Mouse (Mus musculus) intestine, embryonic 16.5 days (tissue): Measurements from ENCODE around the gene Caprin2. TPM values are rescaled to one million over a fixed set of nuclear protein-coding genes. Genes with fewer than 3 reads are reported as not detected.
"Not testable (repeated sequence)": the region's sequence is repeated elsewhere in the genome, so short reads cannot be mapped to it uniquely, and the experiment has no call there.

Experiments used
- ATAC-seq: fragments of 200-750 bp; cut with Nextera tagmentation; 2 replicates; pipeline ENCODE4 v1.8.0; 2017; ENCODE audit warnings: moderate TSS enrichment, moderate library complexity
- H3K27ac ChIP-seq: fragments of 300-500 bp; sonication (generic); 2 replicates; pipeline ENCODE4 v1.5.1; 2014; ENCODE audit warnings: mild to moderate bottlenecking, low read length
- H3K27me3 ChIP-seq: fragments of 300-500 bp; sonication (generic); replicated peaks from 2 replicates; pipeline ENCODE4 v1.6.1; 2014; ENCODE audit warnings: low read length, control low read depth, mixed read lengths; ENCODE audit not compliant: control insufficient read depth, insufficient read depth
- H3K36me3 ChIP-seq: fragments of 300-500 bp; sonication (generic); 2 replicates; pipeline ENCODE4 v1.6.1; 2014; ENCODE audit warnings: low read length, control low read depth; ENCODE audit not compliant: control insufficient read depth, insufficient read depth
- H3K4me1 ChIP-seq: fragments of 300-500 bp; sonication (generic); 2 replicates; pipeline ENCODE4 v1.6.1; 2014; ENCODE audit warnings: low read length, control low read depth, mixed read lengths; ENCODE audit not compliant: control insufficient read depth, insufficient read depth
- H3K4me2 ChIP-seq: fragments of 300-500 bp; sonication (generic); 2 replicates; pipeline ENCODE4 v1.6.1; 2014; ENCODE audit warnings: low read depth, low read length, control low read depth
- H3K4me3 ChIP-seq: fragments of 300-500 bp; sonication (generic); 2 replicates; pipeline ENCODE4 v1.5.1; 2014; ENCODE audit warnings: mild to moderate bottlenecking, low read length
- H3K9ac ChIP-seq: fragments of 300-500 bp; sonication (generic); 2 replicates; pipeline ENCODE4 v1.6.1; 2014; ENCODE audit warnings: low read depth, low read length
- H3K9me3 ChIP-seq: fragments of 300-500 bp; sonication (generic); 2 replicates; pipeline ENCODE4 v1.6.1; 2016; ENCODE audit warnings: low read length, control low read depth; ENCODE audit not compliant: control insufficient read depth
- WGBS: fragments of 180-500 bp; shearing (Covaris S2); extraction: QIAGEN DNeasy Blood & Tissue Kit; methylation state at CpG from one replicate; pipeline ENCODE4 v1.1.7; 2014; 5-methylcytosine and 5-hydroxymethylcytosine counted together
- polyA plus RNA-seq: library from polyadenylated mRNA; unstranded; fragments of >200 nt; fragmentation: Nextera tagmentation; extraction: Ambion mirVana; gene quantifications from 2 replicates; pipeline ENCODE4 v1.2.1, GENCODE M21; 2015

Caprin2 gene
- polyA plus RNA-seq, result 12.1 and 14.1 TPM in 2 replicates

GRCm38 (mm10) chr6:148895773-148896506, at the start of gene Caprin2:
Gene Caprin2 (minus strand): TSS chr6:148896237.
- no peaks in the 10 kb centered on the region for H3K9me3 ChIP-seq
- no peaks in the 10 kb centered on the region for H3K27me3 ChIP-seq
- WGBS, result under 1% methylated on average over 65 of the region's 65 CpGs
- H3K4me1 ChIP-seq, result no peaks in the 10 kb centered on the region
- ATAC-seq, result peak; percentile 99
- H3K9ac ChIP-seq, result peak within 1 kb of the TSS; percentile 84
- H3K27ac ChIP-seq, result peak within 1 kb of the TSS; percentile 65
- H3K4me3 ChIP-seq, result peak within 1 kb of the TSS; percentile 75
- H3K36me3 ChIP-seq, result no peaks in the 10 kb centered on the region
- peak within 1 kb of the TSS; percentile 89 for H3K4me2 ChIP-seq

- under 1% methylated on average over 89 of the region's 92 CpGs for WGBS
- H3K4me1 ChIP-seq, result peaks cover 13% of the 10 kb centered on the region
- peak; percentile 72 for ATAC-seq
Measured at GRCm38 (mm10) chr6:148944767-148945508, 48.9 kb upstream of the Caprin2 start.

GRCm38 (mm10) chr6:148944344-148944766, 48.3 kb upstream of the Caprin2 start:
- peak; percentile 35 for ATAC-seq
- Histone ChIP-seq H3K4me1 (peaks cover 13% of the 10 kb centered on the region), H3K9me3 (no peaks in the 10 kb centered on the region), H3K9ac (peak overlapping the region; percentile 97), H3K4me2 (peak overlapping the region; percentile 72), H3K27me3 (no peaks in the 10 kb centered on the region), H3K4me3 (peak overlapping the region; percentile 95), H3K36me3 (no peaks in the 10 kb centered on the region), H3K27ac (peak overlapping the region; percentile 96)
- WGBS, result under 1% methylated on average over 30 of the region's 30 CpGs

More at GRCm38 (mm10) chr6:148944767-148945508, 48.9 kb upstream of the Caprin2 start:
- Histone ChIP-seq H3K9ac (peak overlapping the region; percentile 97), H3K4me2 (peak overlapping the region; percentile 72), H3K36me3 (no peaks in the 10 kb centered on the region), H3K9me3 (no peaks in the 10 kb centered on the region), H3K4me3 (peak overlapping the region; percentile 95), H3K27ac (peak overlapping the region; percentile 96), H3K27me3 (no peaks in the 10 kb centered on the region)

GRCm38 (mm10) chr6:148943695-148944094, 47.7 kb upstream of the Caprin2 start:
- H3K27me3 ChIP-seq, result no peaks in the 10 kb centered on the region
- peak overlapping the region; percentile 97 for H3K9ac ChIP-seq
- no peaks in the 10 kb centered on the region for H3K9me3 ChIP-seq
- H3K27ac ChIP-seq, result peak overlapping the region; percentile 96
- H3K36me3 ChIP-seq, result no peaks in the 10 kb centered on the region
- H3K4me1 ChIP-seq, result peaks cover 18% of the 10 kb centered on the region
- H3K4me3 ChIP-seq, result peak overlapping the region; percentile 95
- H3K4me2 ChIP-seq, result peak overlapping the region; percentile 72
- ATAC-seq, result no peak
- WGBS, result 19% methylated on average over 3 of the region's 3 CpGs

GRCm38 (mm10) chr6:148942406-148942805, 46.4 kb upstream of the Caprin2 start:
- 68% methylated on average over 4 of the region's 4 CpGs for WGBS
- Histone ChIP-seq H3K4me2 (no peak overlapping the region), H3K9ac (no peak overlapping the region), H3K36me3 (no peaks in the 10 kb centered on the region), H3K27me3 (no peaks in the 10 kb centered on the region), H3K4me3 (no peak overlapping the region), H3K4me1 (peaks cover 18% of the 10 kb centered on the region), H3K9me3 (no peaks in the 10 kb centered on the region), H3K27ac (no peak overlapping the region)
- ATAC-seq, result no peak

- Histone ChIP-seq H3K9ac (no peak overlapping the region), H3K4me2 (0 out of 2 replicates have a peak overlapping the region, but pooled peaks have one; percentile 1), H3K9me3 (no peaks in the 10 kb centered on the region)
Measured at GRCm38 (mm10) chr6:148941880-148942279, 45.8 kb upstream of the Caprin2 start.

GRCm38 (mm10) chr6:148940383-148940782, 44.3 kb upstream of the Caprin2 start:
- not testable (repeated sequence) for H3K36me3 ChIP-seq, ATAC-seq

More at GRCm38 (mm10) chr6:148941880-148942279, 45.8 kb upstream of the Caprin2 start:
- ATAC-seq, result no peak
- WGBS, result 57% methylated on average over 5 of the region's 5 CpGs
- no peak overlapping the region for H3K4me3 ChIP-seq
- H3K27me3 ChIP-seq, result no peaks in the 10 kb centered on the region
- H3K36me3 ChIP-seq, result no peaks in the 10 kb centered on the region
- peak overlapping the region; percentile 61; the same call in 1 of the 2 replicates for H3K27ac ChIP-seq
- H3K4me1 ChIP-seq, result peaks cover 15% of the 10 kb centered on the region

GRCm38 (mm10) chr6:148937693-148938092, 41.7 kb upstream of the Caprin2 start:
- Histone ChIP-seq H3K9me3 (no peaks in the 10 kb centered on the region), H3K27ac (0 out of 2 replicates have a peak overlapping the region, but pooled peaks have one; percentile 40), H3K4me3 (no peak overlapping the region), H3K27me3 (no peaks in the 10 kb centered on the region), H3K36me3 (no peaks in the 10 kb centered on the region), H3K4me2 (no peak overlapping the region), H3K4me1 (peaks cover 29% of the 10 kb centered on the region), H3K9ac (no peak overlapping the region)
- WGBS, result 32% methylated on average over 1 of the region's 1 CpGs
- no peak for ATAC-seq

More at GRCm38 (mm10) chr6:148940383-148940782, 44.3 kb upstream of the Caprin2 start:
- H3K4me1 ChIP-seq, result peaks cover 25% of the 10 kb centered on the region
- not testable (repeated sequence) for H3K27me3 ChIP-seq, H3K9ac ChIP-seq, H3K4me3 ChIP-seq, H3K4me2 ChIP-seq, H3K9me3 ChIP-seq, H3K27ac ChIP-seq
- WGBS, result 86% methylated on average over 2 of the region's 3 CpGs

- peak overlapping the region; percentile 77 for H3K27ac ChIP-seq
- H3K4me1 ChIP-seq, result peaks cover 21% of the 10 kb centered on the region
- 52% methylated on average over 3 of the region's 3 CpGs for WGBS
- no peak overlapping the region for H3K9ac ChIP-seq
- H3K4me2 ChIP-seq, result peak overlapping the region; percentile 22
- ATAC-seq, result peak; percentile 54
- H3K4me3 ChIP-seq, result no peak overlapping the region
- H3K36me3 ChIP-seq, result peaks cover 4% of the 10 kb centered on the region
- H3K27me3 ChIP-seq, result no peaks in the 10 kb centered on the region
- H3K9me3 ChIP-seq, result no peaks in the 10 kb centered on the region
Measured at GRCm38 (mm10) chr6:148934961-148935590, 39.0 kb upstream of the Caprin2 start.
